Mouse (Mus musculus): ENCODE measurements around the gene Gm826.

GRCm38 (mm10) chr2:160302013-160302412 is 31.9 kb downstream of the Gm826 start:
- TF ChIP-seq CTCF (IDR thresholded peaks at IDR 0.05; ENCODE audit: low read depth): no peak
- no peak for TF ChIP-seq EP300 (optimal IDR thresholded peaks at IDR 0.05)
